Mouse (Mus musculus) neutrophil, adult 5-6 weeks (primary cell): ENCODE data around the gene Hapln4. TPM values are rescaled to one million over a fixed set of nuclear protein-coding genes. Genes with fewer than 3 reads are reported as not detected.
A peak's percentile ranks its signal among the peaks of the same experiment; 100 is the strongest.

Experiments used
- ATAC-seq: fragments of 151-379, 151-347 bp; 2 replicates; pipeline ENCODE4 v1.8.0; 2017; ENCODE audit warnings: mild to moderate bottlenecking, moderate TSS enrichment; ENCODE audit not compliant: insufficient number of reproducible peaks, poor library complexity, low FRiP score, severe bottlenecking; ENCODE audit errors: extremely low read depth
- total RNA-seq: library from RNA; stranded (forward); fragments of 200-1000 nt; gene quantifications from 2 replicates; pipeline ENCODE4 v1.2.3, GENCODE M21; 2017

Hapln4 gene
- total RNA-seq, 1 experiment from 2014 or later, result not detected

DNA sequence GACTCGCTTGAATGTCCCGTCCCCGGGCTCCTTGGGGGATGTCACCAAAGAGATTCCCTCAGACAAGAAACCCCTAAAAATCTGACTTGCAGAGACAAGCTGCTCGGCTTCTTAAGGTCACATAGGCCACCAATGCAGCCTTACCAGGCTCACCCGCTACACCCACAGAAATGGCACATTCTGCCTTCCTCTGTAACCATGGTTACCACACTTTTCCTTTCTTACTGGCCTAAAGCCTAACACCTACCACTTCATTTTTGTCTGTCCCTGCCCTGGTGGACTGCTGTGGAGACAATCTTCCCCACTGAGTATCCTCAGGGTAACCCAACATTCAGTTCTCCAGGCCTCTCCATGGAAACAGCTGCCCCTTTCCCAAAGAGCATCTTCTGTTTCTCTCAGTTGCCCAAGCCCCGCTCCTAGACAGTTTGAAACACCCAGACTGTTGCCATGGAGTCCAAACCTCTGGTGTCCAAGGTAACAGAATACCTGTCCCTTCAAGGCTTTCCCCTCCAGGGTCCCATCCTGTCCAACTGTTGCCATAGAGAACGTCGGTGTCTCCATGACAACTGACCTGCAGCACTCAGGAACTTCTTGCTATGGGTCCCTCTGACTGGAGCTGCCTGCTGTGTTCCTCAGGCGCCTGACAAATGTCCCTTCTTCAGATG is 6.2 kb downstream of the Hapln4 start:
- ATAC-seq, result no peak

DNA sequence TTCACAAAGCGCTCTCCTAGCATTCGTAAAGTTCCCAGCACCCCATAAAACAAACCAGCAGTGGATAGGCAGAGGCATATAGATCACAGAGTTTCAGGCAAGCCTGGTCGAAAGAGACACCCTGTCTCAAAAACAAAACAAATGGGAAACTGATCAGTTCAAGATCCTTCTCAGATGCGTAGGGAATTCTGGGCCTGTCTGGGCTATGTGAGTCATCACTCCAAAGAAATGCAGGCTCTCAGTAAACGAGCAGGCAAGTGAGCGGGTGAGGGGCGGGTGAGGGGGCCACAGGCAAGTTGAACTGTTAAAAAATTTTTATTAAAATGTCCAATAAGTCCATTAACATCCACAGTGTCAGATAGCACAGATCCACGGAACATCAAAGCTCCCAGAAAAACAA is 9.5 kb downstream of the Hapln4 start:
- no peak for ATAC-seq

DNA sequence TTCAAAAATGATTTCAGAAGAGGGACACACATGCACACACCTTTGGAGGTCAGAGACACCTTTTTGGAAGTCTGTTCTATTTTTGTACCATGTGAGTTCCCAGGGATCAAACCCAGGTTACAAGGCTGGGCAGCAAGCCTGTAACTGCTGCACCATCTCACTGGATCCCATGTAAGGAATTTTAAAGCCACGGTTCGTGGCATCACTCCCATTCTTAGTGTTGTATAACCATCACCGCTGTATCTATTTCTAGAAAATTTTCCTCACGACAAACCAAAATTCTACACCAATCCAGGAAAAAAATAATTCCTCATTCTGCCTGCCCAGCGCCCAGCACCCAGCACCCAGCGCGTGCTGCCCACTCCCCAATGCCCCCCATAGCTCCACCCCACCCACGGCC is 16.0 kb downstream of the Hapln4 start:
- ATAC-seq, result no peak

DNA sequence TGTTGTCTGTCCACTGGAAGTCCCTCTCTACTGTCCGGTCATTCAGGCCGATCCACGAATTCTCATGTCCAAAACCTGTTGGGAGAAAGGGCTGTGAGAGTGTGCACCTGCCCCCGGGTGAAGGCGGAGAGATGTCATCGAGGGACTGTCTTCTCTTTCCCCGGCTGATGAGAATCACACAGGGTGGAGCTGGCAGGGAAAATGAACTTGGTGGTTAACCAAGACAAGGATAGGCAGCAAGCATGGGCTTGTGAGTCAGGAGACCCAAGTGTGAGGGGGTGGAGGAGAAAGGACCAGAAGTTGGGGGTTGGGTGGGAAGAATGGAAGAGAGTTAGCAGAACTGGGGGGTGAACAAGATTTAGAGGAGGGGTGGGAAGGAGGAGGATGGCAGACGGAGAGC is 17.0 kb downstream of the Hapln4 start:
- ATAC-seq, result no peak

DNA sequence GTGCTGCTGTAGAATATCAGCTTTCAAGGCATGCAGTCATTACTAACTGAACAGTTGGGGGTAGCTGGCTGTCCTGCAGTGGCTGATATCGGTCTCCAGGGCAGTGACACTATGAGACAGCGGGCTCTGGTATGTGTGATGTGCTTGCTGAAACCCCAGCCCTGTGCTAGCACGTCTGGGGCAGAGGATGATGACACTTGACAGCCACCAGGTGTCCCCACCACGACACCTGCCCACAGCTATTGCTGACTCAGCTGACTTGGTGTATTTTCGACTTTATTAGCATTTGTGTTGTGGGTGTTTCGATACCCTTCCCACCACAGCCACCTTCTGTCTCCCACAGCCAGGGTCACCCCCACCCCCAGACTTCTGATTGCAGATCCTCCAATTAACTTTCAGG is 21.2 kb downstream of the Hapln4 start:
- ATAC-seq, result peak; percentile 77

DNA sequence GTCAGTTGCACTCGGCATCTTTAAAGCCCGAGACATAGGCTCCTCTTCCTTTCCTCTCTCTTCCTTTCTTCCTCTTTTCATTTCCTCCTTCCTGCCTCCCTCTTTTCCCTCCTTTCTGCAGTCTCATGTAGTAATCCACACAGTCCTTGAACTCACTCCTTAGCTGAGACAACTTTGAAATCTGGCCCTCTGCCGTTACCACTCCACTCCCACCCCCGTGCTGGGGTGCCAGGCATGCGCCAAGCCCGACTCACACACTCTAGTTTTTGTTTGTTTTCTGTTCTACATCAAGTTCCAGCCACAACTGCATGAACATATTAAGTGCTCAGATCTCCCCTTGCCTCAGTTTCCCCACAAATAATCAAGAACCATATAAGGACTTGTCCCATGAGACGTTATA is 21.7 kb downstream of the Hapln4 start:
- ATAC-seq, result no peak

DNA sequence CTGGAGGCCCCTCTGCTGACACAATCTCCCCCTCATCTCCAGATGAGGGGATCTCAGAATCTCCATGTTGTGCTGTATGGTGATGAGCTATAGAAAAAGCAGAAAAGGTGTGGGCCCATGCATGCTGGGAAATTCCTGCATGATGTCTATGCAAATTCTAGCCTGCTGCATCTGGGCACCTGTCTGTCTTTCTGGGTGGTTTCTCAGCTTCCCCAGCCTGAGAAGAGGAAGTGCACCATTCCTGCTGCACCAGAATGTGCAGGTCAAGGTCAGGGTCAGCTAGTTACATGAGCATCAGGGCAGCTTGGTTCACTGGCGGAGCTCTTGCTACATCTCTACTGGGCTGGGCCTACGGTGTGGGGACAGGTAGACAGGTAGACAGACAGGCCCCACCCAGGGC is 27.2 kb downstream of the Hapln4 start:
- ATAC-seq, result no peak

DNA sequence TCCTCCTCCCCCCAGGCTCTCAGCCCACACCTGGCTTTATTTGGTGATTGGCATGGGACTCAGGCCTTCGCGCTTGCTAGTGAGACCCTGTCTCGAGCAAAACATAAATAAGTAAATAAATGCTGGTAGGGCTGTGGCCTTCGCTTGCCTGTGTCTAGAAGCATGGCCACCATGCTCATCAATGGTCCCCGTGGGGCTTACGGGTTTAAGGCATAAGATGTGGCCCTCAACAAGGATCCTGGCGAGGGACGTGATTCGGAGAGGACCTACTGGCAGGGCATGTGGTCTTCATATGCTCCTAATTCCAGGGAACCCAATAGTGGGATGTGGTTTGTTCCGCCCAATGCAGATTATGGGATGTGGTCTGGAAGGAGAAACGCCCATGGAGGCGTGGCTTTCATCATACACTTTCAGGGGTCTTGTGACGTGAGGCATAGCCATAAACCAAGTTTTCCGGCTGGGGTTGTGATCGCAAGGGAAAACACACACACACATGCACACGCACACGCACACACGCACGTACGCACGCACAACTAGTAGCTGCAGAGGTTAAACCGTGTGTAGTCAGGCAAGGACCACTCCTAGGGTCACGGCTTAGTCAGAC is 28.0 kb downstream of the Hapln4 start:
- no peak for ATAC-seq

DNA sequence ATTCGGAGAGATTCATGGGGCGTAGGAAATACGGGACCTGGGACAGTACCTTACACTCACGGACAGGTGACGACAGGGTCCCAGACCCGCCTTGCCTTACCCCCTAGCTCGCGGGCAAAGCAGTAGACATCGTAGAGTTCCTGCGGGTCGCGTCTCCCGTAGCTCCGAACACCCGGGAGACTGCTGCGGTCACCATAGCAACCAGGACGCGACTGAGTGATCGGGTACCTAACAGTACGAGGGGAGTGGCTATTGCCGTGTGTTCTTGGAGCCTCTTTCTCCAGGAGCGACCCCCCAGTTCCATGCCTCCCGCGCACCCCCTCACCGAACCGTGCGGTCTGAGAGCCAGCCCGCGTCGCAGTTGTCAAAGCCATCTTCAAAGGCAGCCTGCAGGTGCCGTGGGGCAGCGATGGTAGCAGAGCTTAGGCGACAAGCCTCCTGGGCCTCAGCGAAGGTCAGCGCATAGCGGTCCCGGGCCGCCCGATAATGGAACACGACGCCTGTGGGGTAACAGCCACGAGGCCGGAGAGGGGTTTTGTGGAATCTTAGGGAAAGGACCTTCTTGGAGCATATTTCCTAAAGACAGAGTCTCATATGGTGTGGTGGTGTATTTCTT is 29.3 kb downstream of the Hapln4 start:
- ATAC-seq, result no peak

DNA sequence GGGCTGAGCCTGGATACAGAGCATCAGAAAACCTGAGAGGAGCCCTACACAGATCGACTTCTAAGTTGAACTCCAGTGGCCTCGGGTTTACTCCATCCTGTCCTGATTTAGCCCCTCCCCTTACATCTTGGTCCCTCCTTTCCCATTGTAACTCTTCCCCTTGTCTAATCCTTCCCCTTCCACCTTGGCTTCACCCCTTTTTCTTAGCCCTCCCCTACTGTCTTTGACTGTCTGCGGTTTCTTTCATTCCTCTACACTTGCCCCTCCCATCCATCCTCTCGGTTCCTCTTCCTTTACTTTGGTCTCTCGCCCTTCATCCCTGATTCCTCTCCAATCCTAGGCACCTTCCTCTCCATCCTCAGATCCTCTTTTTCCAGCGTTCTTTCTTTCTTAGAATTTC is 31.2 kb downstream of the Hapln4 start:
- ATAC-seq, result no peak

DNA sequence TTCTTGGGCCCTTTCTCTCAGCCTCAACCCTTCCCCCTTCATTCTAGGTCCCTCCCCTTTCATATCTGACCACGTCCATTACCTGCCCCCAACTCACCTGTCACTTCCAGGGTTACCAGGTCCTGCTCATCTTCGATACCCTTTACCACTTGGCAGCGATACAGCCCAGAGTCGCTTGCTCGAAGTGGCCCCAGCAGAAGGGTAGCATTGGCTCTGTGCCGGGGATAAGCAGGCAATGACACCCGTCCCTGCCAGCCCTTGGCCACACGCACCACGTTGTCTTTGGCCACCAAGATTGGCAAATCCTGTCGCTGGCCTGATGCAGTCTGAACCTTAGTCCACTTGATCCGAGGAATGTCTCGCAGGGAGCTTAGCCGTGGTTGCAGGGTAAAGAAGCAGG is 31.6 kb downstream of the Hapln4 start:
- ATAC-seq, result no peak

DNA sequence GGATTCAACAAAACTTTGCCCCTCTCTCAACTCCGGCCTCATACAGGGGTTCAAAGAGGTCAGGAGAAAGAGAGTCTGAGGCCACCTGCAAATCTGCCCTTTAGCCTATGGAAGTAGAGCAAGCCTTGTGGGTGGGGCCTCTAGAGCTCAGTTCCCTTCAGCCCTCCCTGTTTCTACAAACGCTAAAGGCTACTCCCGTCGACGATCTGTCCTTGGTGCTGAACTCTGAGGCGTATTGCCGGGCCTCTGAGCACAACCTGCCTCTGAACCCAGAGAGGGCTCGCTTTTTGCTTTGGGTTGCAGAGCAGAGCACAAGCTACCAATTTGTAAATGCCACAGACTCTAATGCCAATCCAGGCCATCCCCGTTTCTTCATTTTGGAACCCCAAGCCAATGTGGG is 34.4 kb downstream of the Hapln4 start:
- no peak for ATAC-seq

DNA sequence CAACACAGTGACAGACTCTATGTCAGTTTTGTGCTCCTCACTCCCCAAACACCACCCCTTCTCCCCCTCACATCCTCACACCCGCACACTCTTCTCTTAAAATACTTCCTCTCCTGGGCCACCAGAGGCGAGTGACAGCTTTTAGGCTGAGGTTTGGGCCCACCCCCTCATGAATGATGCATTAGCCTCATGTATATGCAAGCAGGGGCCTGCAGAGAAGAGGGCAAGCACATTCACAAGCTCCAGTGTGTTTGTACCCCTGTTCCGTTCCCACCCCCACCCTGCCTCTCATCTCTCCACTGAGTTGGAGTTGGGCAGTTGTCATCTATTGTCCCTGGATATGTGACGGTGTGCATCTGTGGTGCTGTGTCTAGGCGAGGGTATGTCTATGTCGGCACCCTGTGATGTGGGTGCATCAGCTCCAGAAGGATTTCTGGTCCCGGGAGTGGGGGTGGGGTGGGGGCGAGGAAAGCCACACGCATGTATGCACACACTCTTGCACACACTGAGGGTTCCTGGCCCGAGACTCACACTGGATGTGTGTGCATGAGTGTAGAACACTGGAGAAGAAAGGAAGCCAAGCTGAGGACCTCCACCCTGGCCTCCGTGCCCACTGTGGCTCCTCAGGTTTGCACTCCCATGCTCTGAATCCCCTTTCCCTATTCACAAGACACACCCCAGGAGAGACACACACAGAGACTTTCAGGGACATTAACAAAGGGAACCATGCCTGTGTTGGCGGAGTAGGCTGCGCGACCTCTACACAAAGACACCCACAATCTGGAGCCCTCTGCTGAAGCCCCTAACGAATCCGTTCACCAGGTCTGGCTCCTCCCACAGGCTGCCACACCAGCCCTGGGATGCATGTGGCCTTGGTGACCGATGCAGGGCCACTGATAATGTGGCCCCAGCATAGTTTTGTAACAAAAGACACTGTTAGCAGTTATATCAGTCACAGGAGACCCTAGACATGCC is 35.8 kb downstream of the Hapln4 start:
- no peak for ATAC-seq

DNA sequence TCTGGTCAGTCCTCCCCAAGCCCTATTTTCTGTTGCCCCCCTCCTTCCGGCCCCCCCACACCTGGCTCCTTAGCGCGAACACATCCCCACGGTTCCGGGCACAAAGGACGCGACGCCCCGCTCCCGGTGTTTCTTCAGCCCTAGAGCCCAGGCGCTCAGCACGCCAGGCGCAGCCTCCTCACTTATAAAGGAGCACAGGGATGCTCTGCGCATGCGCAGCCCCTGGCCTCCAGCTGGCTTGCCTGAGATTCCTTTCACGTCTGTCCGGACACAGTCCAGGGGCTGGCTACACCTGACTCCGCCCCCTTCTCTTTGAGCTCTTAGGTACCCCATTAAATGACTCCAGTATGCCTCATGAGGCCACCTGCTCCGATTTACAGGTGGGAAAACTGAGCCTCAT is 37.4 kb downstream of the Hapln4 start, which contains the start of gene Ncan:
Ncan (minus strand) TSS at position 207 of the 400 bp plus-strand sequence.
- ATAC-seq, result no peak

DNA sequence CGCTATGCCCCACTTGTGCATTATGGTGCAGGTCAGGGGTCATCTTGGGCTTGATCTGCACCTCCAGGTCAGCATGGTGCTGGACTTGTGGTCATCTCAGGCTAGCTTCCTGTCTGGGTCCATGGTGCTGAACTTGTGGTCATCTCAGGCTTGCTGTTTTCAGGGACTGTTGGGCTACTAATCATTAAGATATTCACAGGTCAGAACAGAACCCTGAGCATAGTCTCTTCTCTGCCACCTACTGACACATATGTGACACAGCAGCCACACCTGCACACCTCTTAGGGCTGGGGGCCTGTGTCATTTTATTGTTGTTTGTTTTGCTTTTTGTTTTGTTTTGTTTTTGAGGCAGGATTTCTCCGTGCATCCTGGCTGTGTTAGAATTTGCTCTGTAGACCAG is 39.6 kb downstream of the Hapln4 start:
- ATAC-seq, result no peak

DNA sequence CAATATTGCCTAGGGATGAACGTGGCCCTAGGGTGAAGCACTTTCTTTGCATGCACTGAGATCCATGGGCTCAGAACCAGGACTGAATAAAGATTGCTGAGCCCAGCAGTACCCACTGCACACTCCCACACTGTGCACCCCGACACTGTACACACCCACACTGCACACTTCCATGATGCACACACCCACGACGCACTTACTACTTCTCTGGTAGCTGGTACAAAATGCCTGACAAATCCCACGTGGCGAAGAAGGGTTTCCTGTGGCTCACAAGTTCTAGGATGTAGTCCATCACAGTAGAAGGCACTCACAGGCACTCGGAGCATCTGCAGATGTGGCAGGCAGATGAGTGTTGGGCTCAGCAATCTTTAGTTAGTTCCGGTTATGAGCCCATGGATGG is 41.7 kb downstream of the Hapln4 start:
- ATAC-seq, result no peak

DNA sequence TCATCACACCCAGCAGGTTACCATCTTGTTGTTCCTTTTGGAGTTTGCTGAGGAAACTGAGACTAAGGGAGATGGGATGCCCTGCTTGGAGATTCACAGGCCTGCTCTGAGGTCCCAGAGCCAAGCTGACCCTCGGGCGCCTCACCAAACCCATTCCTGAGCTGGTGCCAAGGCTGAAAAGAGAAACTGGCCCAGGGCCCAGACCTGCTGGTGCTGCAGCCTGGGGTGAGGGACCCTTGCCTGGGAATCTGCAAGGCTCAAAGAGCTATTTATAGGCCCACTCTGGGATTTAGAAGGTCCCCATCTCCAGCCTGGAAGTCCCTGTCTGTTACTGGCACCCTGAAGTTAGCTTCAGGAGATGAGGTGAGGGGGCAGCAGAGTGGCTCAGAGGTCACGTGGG is 45.2 kb downstream of the Hapln4 start:
- no peak for ATAC-seq

DNA sequence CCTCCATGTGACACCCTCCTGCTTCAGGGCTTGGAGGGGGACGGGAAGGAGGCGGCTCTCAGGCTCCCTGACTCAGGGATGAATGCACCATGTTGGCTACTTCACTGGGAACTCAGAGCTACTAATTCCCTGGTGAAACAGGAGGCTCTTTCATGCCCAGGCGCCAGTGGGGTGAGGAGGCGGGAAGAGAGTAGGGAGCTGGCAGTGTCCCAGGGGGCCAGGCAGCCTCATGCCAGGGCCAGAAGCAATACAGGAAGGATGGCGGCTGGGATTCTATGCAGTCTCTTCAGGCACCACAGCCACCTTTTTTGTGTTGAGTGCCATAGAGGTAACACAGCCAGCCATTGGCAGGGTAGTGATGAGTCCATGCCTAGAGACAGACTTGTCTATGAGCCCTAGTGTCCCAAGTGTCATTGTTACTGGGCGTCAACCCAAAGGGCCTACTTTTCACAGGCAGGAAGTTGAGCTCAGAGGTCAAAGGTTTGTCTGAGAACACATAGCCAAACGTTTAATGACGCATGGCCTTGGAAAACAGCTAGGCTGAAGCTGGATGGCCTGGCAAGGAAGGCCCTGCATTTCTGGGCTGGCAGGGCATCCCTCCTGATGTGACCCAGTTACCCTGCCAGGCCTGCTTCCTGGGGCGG is 46.2 kb downstream of the Hapln4 start:
- ATAC-seq, result no peak

DNA sequence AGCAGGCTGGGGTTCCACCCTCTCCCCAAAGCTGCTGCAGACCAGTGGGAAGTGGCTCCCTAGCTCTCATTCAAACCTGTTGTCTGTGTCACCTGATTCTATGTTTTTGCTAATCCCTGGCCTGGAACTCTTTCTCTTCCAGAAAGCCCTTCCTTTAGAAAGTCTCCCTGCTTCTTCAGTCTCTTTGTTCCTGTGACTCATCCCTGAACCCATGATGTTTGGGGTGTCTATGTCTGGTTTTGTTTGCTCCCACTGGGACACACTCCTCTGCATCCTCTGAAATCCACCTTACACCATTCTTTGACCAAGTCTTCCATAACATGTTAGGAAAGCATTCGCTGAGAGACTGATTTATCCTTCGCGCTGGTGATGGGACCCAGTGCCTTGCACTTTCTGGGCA is 46.8 kb downstream of the Hapln4 start:
- no peak for ATAC-seq
